In the genomic region with DNA sequence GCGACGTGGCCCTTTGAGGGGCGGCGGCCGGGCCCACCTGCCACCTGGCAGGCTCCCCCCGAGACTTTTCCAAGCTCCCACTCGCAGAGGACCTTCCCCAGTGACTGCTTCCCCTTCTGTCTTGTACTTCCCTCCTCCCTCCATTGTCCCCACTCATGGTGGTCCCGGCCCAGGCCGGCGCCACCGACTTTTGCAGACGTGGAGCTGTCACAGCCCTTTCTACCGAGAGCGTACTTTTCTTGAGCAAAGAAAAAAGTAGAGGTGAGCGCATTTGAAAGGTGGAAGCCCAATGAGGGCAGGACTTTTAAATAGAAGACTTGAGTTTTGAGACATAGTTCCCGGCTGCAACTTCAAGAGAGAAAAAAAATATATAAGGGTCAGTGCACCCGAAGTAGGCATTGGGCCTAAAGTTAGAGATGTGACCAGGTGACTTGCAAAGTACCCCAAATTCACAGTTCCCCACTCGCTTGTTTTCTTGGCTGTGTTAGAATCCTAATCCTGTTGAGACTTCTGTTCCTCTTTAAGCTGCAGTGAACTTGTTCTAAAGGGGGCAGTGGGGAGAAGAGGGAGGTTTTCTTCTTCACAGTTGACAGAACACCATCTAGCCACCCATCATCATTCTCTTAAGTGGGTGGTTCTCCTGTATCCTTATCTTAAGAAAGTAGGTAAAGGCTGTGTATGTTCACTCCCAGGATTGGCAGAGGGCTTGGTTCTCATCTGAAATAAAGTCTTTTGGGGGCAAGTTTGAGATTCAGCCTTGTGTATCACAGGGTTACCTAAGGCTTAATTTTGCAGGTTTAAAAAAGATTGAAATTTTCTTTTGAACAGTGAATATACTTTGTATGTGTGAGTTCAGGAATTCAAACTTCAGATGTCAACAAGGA, we compare ENCODE assay signal across 8 mouse cellular contexts. TPM values are rescaled to one million over a fixed set of nuclear protein-coding genes. Genes with fewer than 3 reads are reported as not detected.
DNase-seq lines count a peak whose midpoint lies in the region; ATAC-seq and TF ChIP-seq lines count a peak whose summit lies in the region.

No protein-coding gene starts in this region.

- H3K4me2 ChIP-seq in intestine, embryonic 14.5 days (ENCODE audit: low read length) = peak overlapping the region; percentile 63

- peak; percentile 47 for ATAC-seq in intestine, embryonic 14.5 days (replicated peaks; ENCODE audit: low FRiP score, low TSS enrichment, low read depth)

- intact Hi-C loops in left cerebral cortex, adult 2 months (cut with DNase I) = loop anchor here (1.0 kb wide), 1 partner anchor 60 kb away; a partner anchor contains a TSS

- 2% methylated on average over 18 of the region's 18 CpGs for WGBS in forebrain, embryonic 10.5 days
- WGBS in intestine, embryonic 14.5 days = 2% methylated on average over 17 of the region's 18 CpGs
- WGBS in midbrain, embryonic 10.5 days = under 1% methylated on average over 18 of the region's 18 CpGs

- H3K27me3 ChIP-seq in forebrain, embryonic 10.5 days (ENCODE audit: poor library complexity, severe bottlenecking) = no peaks in the 10 kb centered on the region
- H3K27me3 ChIP-seq in intestine, embryonic 14.5 days (replicated peaks; ENCODE audit: control insufficient read depth, insufficient read depth, low read length) = no peaks in the 10 kb centered on the region
- no peaks in the 10 kb centered on the region for H3K27me3 ChIP-seq in midbrain, embryonic 10.5 days (ENCODE audit: low read depth, poor library complexity, severe bottlenecking)

- peaks cover 19% of the 10 kb centered on the region for H3K36me3 ChIP-seq in forebrain, embryonic 10.5 days (replicated peaks)
- peaks cover 15% of the 10 kb centered on the region for H3K36me3 ChIP-seq in intestine, embryonic 14.5 days (ENCODE audit: control insufficient read depth, insufficient read depth, low read length)
- peaks cover 17% of the 10 kb centered on the region for H3K36me3 ChIP-seq in midbrain, embryonic 10.5 days

- H3K4me3 ChIP-seq in left cerebral cortex, adult 2 months = peak overlapping the region; percentile 77
- H3K4me3 ChIP-seq in forebrain, embryonic 10.5 days = peak overlapping the region; percentile 85
- peak overlapping the region; percentile 93 for H3K4me3 ChIP-seq in intestine, embryonic 14.5 days (ENCODE audit: low read depth, low read length)
- peak overlapping the region; percentile 78 for H3K4me3 ChIP-seq in midbrain, embryonic 10.5 days

- no peak for TF ChIP-seq CTCF in left cerebral cortex, adult 2 months (IDR thresholded peaks at IDR 0.05)

- DNase-seq in left cerebral cortex, adult 2 months (ENCODE audit: extremely low spot score in 1 of 2, low spot score in 2 of 2) = no peak
- no peak for DNase-seq in left cerebral cortex, adult 8-10 months (ENCODE audit: low spot score in 2 of 2)
- DNase-seq in Muller cell, postnatal 12 days (ENCODE audit: inconsistent ontology term) = peak; percentile 34
- peak; percentile 55 for DNase-seq in forebrain, embryonic 10.5 days (ENCODE audit: extremely low spot score, low spot score)
- DNase-seq in intestine, embryonic 14.5 days (ENCODE audit: low spot score) = peak; percentile 71
- DNase-seq in midbrain, embryonic 10.5 days (ENCODE audit: low spot score) = no peak
- DNase-seq in yolk sac, embryonic 10.5 days (ENCODE audit: low spot score) = peak; percentile 38
- DNase-seq in adrenal gland, adult (ENCODE audit: inconsistent age in 2 of 2, low spot score in 1 of 2) = no peak

- no peaks in the 10 kb centered on the region for H3K9me3 ChIP-seq in forebrain, embryonic 10.5 days
- H3K9me3 ChIP-seq in intestine, embryonic 14.5 days (ENCODE audit: control insufficient read depth, low read length) = no peaks in the 10 kb centered on the region
- no peaks in the 10 kb centered on the region for H3K9me3 ChIP-seq in midbrain, embryonic 10.5 days (replicated peaks)

- peak overlapping the region; percentile 92; the same call in 1 of the 2 replicates for H3K27ac ChIP-seq in left cerebral cortex, adult 2 months
- peak overlapping the region; percentile 97 for H3K27ac ChIP-seq in forebrain, embryonic 10.5 days
- H3K27ac ChIP-seq in intestine, embryonic 14.5 days (ENCODE audit: low read depth) = peak overlapping the region; percentile 73
- H3K27ac ChIP-seq in midbrain, embryonic 10.5 days (replicated peaks) = peak overlapping the region; percentile 94

- peaks cover 30% of the 10 kb centered on the region for H3K4me1 ChIP-seq in forebrain, embryonic 10.5 days
- peaks cover 19% of the 10 kb centered on the region for H3K4me1 ChIP-seq in intestine, embryonic 14.5 days (replicated peaks; ENCODE audit: control insufficient read depth, insufficient read depth, low read length)
- H3K4me1 ChIP-seq in midbrain, embryonic 10.5 days = peaks cover 28% of the 10 kb centered on the region

- peak overlapping the region; percentile 95 for H3K9ac ChIP-seq in intestine, embryonic 14.5 days (ENCODE audit: low read length)

RNA-seq across cellular contexts. Expression of a gene that starts 0.9 kb away (rescaled TPM):
- 10 to 100 TPM; 50.8 to 53.9 TPM for total RNA-seq in left cerebral cortex, adult 2 months (2021)
- total RNA-seq in left cerebral cortex, adult 8-10 months (2022) = 10 to 100 TPM; 49.5 to 57.9 (median 51.9) TPM
- 54.7 and 58.7 TPM in 2 replicates for polyA plus RNA-seq in forebrain, embryonic 10.5 days (2016; fragmentation: Nextera tagmentation; extraction: Ambion mirVana)
- 44.2 and 56.1 TPM in 2 replicates for polyA plus RNA-seq in intestine, embryonic 14.5 days (2014; fragmentation: Nextera tagmentation; extraction: Ambion mirVana)
- polyA plus RNA-seq in midbrain, embryonic 10.5 days (2016; fragmentation: Nextera tagmentation; extraction: Ambion mirVana) = 54.6 and 58.2 TPM in 2 replicates

RNA-seq across cellular contexts. Expression of a gene that starts 59.9 kb away (rescaled TPM):
- 10 to 100 TPM; 13.8 to 14.4 TPM for total RNA-seq in left cerebral cortex, adult 2 months (2021)
- 10 to 100 TPM; 14.9 to 16.2 (median 15.5) TPM for total RNA-seq in left cerebral cortex, adult 8-10 months (2022)
- 114 TPM in 2 replicates for polyA plus RNA-seq in forebrain, embryonic 10.5 days (2016; fragmentation: Nextera tagmentation; extraction: Ambion mirVana)
- 136 and 137 TPM in 2 replicates for polyA plus RNA-seq in intestine, embryonic 14.5 days (2014; fragmentation: Nextera tagmentation; extraction: Ambion mirVana)
- 89.6 and 106 TPM in 2 replicates for polyA plus RNA-seq in midbrain, embryonic 10.5 days (2016; fragmentation: Nextera tagmentation; extraction: Ambion mirVana)

Comparison
In these comparisons a context has a peak if more than half of its experiments do, and no peak if none do; other contexts are left out.
1. DNase-seq: peak in Muller cell, postnatal 12 days (single experiment), forebrain, embryonic 10.5 days (single experiment), intestine, embryonic 14.5 days (single experiment) and yolk sac, embryonic 10.5 days (single experiment); none in left cerebral cortex, adult 2 months (0 of 2), left cerebral cortex, adult 8-10 months (0 of 2), midbrain, embryonic 10.5 days (single experiment) and adrenal gland, adult (0 of 2).
2. Peak in every context shown above with its lines, with median percentiles within 50 percentile points of each other: H3K27ac ChIP-seq and H3K4me3 ChIP-seq.